Mouse (Mus musculus) bone marrow macrophage, adult 2 months (primary cell): ENCODE measurements around the gene Ttll9.

Experiments
- CTCF ChIP-seq: IDR thresholded peaks from 2 replicates; pipeline ENCODE4 v1.5.1; 2012; ENCODE audit warnings: low read depth, mild to moderate bottlenecking, low read length, moderate library complexity
- POLR2A ChIP-seq: IDR thresholded peaks from 2 replicates; pipeline ENCODE4 v1.6.1; 2012; ENCODE audit warnings: mild to moderate bottlenecking, low read depth, low read length, borderline replicate concordance

- TF ChIP-seq CTCF (no peak), POLR2A (no peak)
Measured at GRCm38 (mm10) chr2:153030422-153030821, 68.1 kb downstream of the Ttll9 start.
